Mouse (Mus musculus): ENCODE measurements at regions not wholly inside any gene's neighbourhood (a gene's known extent, or its start where the extent isn't known, plus 50 kb on each side); places are given as distances from the start of the nearest gene placed in this dataset.
A peak's percentile ranks its signal among the peaks of the same experiment; 100 is the strongest.

DNA sequence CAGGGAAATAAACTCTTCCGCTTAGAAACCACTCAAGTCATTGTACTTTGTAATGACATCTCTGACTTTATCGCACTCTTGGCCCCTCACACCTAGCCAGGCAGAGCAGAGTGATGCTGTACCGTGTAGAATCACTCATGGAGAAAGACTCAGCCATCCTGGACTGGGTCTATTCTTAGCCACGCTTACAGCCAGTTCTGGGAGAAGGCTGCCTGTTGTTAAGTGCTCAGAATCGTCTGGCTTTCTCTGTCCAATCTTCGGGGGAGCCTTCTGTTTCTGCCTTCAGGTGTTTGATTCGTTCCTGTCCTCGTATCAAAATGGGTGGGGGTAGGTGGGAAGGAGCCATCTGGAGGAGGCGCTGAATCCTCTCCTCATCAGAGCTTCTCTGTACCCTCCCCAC is 468.0 kb downstream of the Zfp536 start:
- WGBS = 81% methylated on average over 9 of the region's 9 CpGs
- H3K27me3 ChIP-seq (replicated peaks) = no peaks in the 10 kb centered on the region
- H3K4me3 ChIP-seq (replicated peaks) = no peak overlapping the region
- no peak for ATAC-seq (ENCODE audit: low FRiP score)
- H3K36me3 ChIP-seq = no peaks in the 10 kb centered on the region
- no peak overlapping the region for H3K27ac ChIP-seq (replicated peaks)
- no peak overlapping the region for H3K4me2 ChIP-seq
- H3K9me3 ChIP-seq (replicated peaks) = no peaks in the 10 kb centered on the region
- H3K9ac ChIP-seq (replicated peaks) = no peak overlapping the region
- no peaks in the 10 kb centered on the region for H3K4me1 ChIP-seq

- H3K27me3 ChIP-seq (replicated peaks) = no peaks in the 10 kb centered on the region
- H3K27ac ChIP-seq (replicated peaks) = no peak overlapping the region
- H3K9ac ChIP-seq (replicated peaks) = no peak overlapping the region
- no peaks in the 10 kb centered on the region for H3K9me3 ChIP-seq (replicated peaks)
- 83% methylated on average over 4 of the region's 4 CpGs for WGBS
- no peak for ATAC-seq (ENCODE audit: low FRiP score)
- no peaks in the 10 kb centered on the region for H3K36me3 ChIP-seq
- H3K4me2 ChIP-seq = no peak overlapping the region
- H3K4me1 ChIP-seq = peaks cover 3% of the 10 kb centered on the region; the same call in 1 of the 2 replicates
- H3K4me3 ChIP-seq (replicated peaks) = no peak overlapping the region
These were observed 466.2 kb downstream of the Zfp536 start for GRCm38 (mm10) chr7:37307191-37307590.

- H3K9ac ChIP-seq (replicated peaks) = no peak overlapping the region
- WGBS = 93% methylated on average over 7 of the region's 7 CpGs
- H3K27me3 ChIP-seq (replicated peaks) = no peaks in the 10 kb centered on the region
These were observed 448.8 kb downstream of the Zfp536 start for GRCm38 (mm10) chr7:37324653-37325052.

DNA sequence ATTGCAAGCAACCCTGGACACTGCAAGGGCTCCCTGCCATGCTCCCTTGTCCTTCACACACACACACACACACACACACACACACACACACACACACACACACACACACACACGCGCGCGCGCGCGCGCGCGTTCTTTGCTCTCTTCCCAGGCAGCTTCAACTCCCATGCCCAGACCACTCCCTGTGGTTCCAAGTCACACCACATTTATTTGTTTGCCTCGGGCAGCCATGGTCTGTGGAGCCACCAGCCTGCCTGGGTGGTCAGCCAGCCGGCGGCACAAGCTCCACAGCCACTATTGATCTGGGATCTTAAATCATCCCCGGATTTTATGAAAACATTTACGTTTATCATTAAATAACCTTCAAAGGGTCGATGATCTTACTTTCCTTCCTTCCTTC is 440.0 kb downstream of the Zfp536 start:
- H3K4me2 ChIP-seq = no peak overlapping the region
- no peak overlapping the region for H3K9ac ChIP-seq (replicated peaks)
- H3K27me3 ChIP-seq (replicated peaks) = no peaks in the 10 kb centered on the region
- H3K9me3 ChIP-seq (replicated peaks) = no peaks in the 10 kb centered on the region
- ATAC-seq (ENCODE audit: low FRiP score) = no peak
- no peaks in the 10 kb centered on the region for H3K36me3 ChIP-seq
- H3K4me1 ChIP-seq = peaks cover 35% of the 10 kb centered on the region
- WGBS = 61% methylated on average over 16 of the region's 16 CpGs
- H3K27ac ChIP-seq (replicated peaks) = no peak overlapping the region
- no peak overlapping the region for H3K4me3 ChIP-seq (replicated peaks)

More at GRCm38 (mm10) chr7:37324653-37325052, 448.8 kb downstream of the Zfp536 start:
- no peak for ATAC-seq (ENCODE audit: low FRiP score)
- no peaks in the 10 kb centered on the region for H3K36me3 ChIP-seq
- H3K9me3 ChIP-seq (replicated peaks) = no peaks in the 10 kb centered on the region
- H3K4me2 ChIP-seq = no peak overlapping the region
- H3K27ac ChIP-seq (replicated peaks) = no peak overlapping the region
- no peaks in the 10 kb centered on the region for H3K4me1 ChIP-seq
- H3K4me3 ChIP-seq (replicated peaks) = no peak overlapping the region

- Histone ChIP-seq H3K36me3 (no peaks in the 10 kb centered on the region), H3K27me3 (replicated peaks) (no peaks in the 10 kb centered on the region), H3K4me2 (no peak overlapping the region), H3K4me3 (replicated peaks) (no peak overlapping the region), H3K9ac (replicated peaks) (no peak overlapping the region), H3K4me1 (peaks cover 41% of the 10 kb centered on the region), H3K27ac (replicated peaks) (peak overlapping the region; percentile 82; the same call in 1 of the 2 replicates), H3K9me3 (replicated peaks) (no peaks in the 10 kb centered on the region)
- ATAC-seq (ENCODE audit: low FRiP score) = no peak
- 60% methylated on average over 7 of the region's 7 CpGs for whole genome bisulfite sequencing
These were observed 438.2 kb downstream of the Zfp536 start for GRCm38 (mm10) chr7:37335212-37335611.

DNA sequence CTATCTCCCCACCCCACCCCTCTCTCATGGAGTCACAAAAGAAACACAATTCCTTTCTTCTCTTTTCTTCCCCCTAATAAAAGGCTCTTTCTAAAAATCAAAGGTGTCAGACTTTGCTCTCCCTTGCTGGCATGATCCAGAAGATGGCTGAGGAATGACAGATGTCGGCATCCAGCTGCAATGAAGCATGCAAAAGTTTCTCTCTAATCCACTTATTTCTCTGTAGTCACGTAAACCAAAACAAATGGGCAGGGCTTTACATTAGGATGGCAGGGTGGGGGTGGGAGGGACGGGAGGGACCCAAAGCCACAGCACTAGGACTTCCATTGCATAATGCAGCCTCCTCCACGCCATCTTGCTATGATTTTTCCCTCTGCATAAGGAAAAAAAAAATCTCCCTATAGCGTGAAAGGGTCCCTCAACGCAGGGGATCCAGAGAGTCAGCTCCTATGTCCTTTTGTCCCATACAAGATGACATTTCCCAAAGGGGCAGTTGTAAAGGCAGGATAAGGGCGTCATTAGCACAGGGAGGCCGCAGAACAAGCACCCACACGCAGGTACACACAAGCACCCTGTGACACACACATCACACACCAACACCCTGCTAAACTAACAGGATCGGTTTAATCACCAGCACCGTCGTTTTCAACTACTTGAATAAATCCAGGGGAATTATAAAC is 437.1 kb downstream of the Zfp536 start:
- Histone ChIP-seq H3K27ac (replicated peaks) (peak overlapping the region; percentile 82), H3K9ac (replicated peaks) (peak overlapping the region; percentile 33; the same call in 1 of the 2 replicates), H3K9me3 (replicated peaks) (no peaks in the 10 kb centered on the region), H3K4me3 (replicated peaks) (peak overlapping the region; percentile 36), H3K4me2 (peak overlapping the region; percentile 68), H3K4me1 (peaks cover 46% of the 10 kb centered on the region), H3K27me3 (replicated peaks) (no peaks in the 10 kb centered on the region), H3K36me3 (no peaks in the 10 kb centered on the region)
- WGBS = 11% methylated on average over 12 of the region's 12 CpGs
- ATAC-seq (ENCODE audit: low FRiP score) = peak; percentile 35

DNA sequence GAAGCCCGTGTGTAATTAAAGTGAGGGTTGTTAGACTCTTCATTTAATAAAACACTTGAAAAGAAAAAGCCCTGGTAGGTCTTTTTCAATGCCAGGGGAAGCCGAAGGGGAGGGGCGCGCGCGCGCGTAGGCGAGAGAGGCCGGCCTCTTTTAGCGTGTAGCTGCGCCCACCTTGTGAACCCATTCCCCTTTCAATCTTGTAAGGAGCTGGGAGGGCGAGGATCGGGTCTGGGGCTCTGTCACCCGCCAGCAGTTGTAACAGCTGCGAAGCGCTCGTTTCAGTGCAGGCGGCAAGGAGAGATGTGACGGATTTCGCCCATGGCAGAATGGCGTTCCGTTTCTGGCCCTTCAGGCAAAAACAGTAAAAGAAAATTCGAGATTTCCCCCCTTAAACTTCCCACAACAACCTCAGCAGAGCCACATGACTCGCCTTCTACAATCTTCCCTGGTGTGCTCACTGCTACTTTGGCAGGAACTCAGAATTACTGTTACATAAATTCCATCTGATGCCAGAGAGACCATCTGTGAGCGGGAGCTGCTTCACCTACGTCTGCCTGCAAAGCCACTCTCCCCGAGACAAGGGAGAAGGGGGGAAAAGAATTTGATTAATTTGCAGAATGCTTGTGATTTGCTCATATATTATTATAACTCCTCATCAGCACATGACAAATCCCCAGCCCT is 436.4 kb downstream of the Zfp536 start:
- WGBS = 3% methylated on average over 28 of the region's 28 CpGs
- ATAC-seq (ENCODE audit: low FRiP score) = peak; percentile 66
- Histone ChIP-seq H3K4me1 (peaks cover 47% of the 10 kb centered on the region), H3K9ac (replicated peaks) (peak overlapping the region; percentile 33), H3K9me3 (replicated peaks) (no peaks in the 10 kb centered on the region), H3K4me2 (peak overlapping the region; percentile 68), H3K27me3 (replicated peaks) (no peaks in the 10 kb centered on the region), H3K27ac (replicated peaks) (peak overlapping the region; percentile 82), H3K4me3 (replicated peaks) (peak overlapping the region; percentile 36), H3K36me3 (no peaks in the 10 kb centered on the region)

- Histone ChIP-seq H3K36me3 (no peaks in the 10 kb centered on the region), H3K4me1 (peaks cover 53% of the 10 kb centered on the region), H3K4me3 (replicated peaks) (no peak overlapping the region), H3K27me3 (replicated peaks) (no peaks in the 10 kb centered on the region), H3K4me2 (peak overlapping the region; percentile 68), H3K9me3 (replicated peaks) (no peaks in the 10 kb centered on the region), H3K9ac (replicated peaks) (0 out of 2 replicates have a peak overlapping the region, but pooled peaks have one; percentile 21), H3K27ac (replicated peaks) (peak overlapping the region; percentile 82)
- peak; percentile 29; the same call in 1 of the 2 replicates for ATAC-seq (ENCODE audit: low FRiP score)
- WGBS = 29% methylated on average over 11 of the region's 11 CpGs
These were observed 435.8 kb downstream of the Zfp536 start for GRCm38 (mm10) chr7:37337616-37338015.

- Histone ChIP-seq H3K4me1 (peaks cover 58% of the 10 kb centered on the region), H3K9ac (replicated peaks) (no peak overlapping the region), H3K9me3 (replicated peaks) (no peaks in the 10 kb centered on the region), H3K27ac (replicated peaks) (peak overlapping the region; percentile 82), H3K4me3 (replicated peaks) (no peak overlapping the region), H3K36me3 (no peaks in the 10 kb centered on the region), H3K27me3 (replicated peaks) (no peaks in the 10 kb centered on the region), H3K4me2 (peak overlapping the region; percentile 68)
- WGBS = 5% methylated on average over 11 of the region's 11 CpGs
- ATAC-seq (ENCODE audit: low FRiP score) = 0 out of 2 replicates have a peak, but pooled peaks have one; percentile 26
These were observed 435.4 kb downstream of the Zfp536 start for GRCm38 (mm10) chr7:37338067-37338501.

DNA sequence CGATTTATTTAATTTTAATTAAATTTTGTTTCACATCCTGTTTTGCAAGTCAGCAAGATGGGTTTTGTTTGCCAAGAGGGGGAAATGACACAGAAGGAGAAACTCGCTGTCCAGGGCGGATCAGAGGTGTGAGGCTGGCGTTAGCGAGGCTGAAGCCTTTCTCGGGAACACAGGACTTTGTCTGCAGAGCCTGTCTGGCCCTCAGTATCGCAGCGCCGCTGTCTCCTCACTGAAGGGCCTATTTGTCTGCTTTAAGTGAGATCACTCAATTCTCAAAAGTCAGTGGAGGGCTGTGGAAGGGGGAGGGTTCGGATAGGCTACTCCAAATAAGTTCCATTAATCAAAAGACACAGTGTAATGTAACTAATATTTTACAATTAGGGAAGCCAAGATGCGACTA is 430.8 kb downstream of the Zfp536 start:
- peak; percentile 36; the same call in 1 of the 2 replicates for ATAC-seq (ENCODE audit: low FRiP score)
- H3K4me1 ChIP-seq = peaks cover 58% of the 10 kb centered on the region

DNA sequence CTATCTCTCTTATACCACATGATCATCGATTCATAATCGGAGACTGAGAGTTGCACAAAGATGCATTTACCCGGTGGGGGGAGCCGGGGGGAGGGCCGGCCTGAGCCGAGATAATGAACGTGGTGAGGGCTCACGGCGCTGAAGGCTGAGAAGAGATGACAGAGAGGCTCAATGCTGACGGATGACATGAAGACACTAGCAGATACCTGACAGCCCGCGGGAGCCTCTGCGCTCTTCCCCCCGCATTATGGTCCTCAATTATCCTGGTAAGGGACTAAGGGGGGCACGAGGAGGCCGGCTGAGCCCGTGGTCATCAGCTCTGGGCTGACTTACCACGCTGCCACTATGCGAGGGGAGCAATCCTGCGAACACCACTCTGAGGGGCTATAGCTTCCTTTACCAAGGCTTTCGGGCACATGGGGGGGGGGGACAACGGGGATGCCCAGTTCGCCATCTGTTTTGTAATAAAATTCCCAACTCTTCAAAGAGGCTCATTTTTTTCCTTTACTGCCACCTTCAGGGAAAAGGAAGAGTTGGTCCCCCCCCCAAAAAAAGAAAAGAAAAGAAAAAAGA is 430.3 kb downstream of the Zfp536 start:
- peak overlapping the region; percentile 39 for H3K4me3 ChIP-seq (replicated peaks)
- WGBS = 8% methylated on average over 23 of the region's 23 CpGs
- H3K36me3 ChIP-seq = no peaks in the 10 kb centered on the region
- H3K4me2 ChIP-seq = peak overlapping the region; percentile 72
- H3K27ac ChIP-seq (replicated peaks) = peak overlapping the region; percentile 74
- peak; percentile 60 for ATAC-seq (ENCODE audit: low FRiP score)
- peak overlapping the region; percentile 48 for H3K9ac ChIP-seq (replicated peaks)
- H3K27me3 ChIP-seq (replicated peaks) = no peaks in the 10 kb centered on the region
- H3K4me1 ChIP-seq = peaks cover 53% of the 10 kb centered on the region
- no peaks in the 10 kb centered on the region for H3K9me3 ChIP-seq (replicated peaks)

More for the DNA sequence above, 430.8 kb downstream of the Zfp536 start:
- peak overlapping the region; percentile 72 for H3K4me2 ChIP-seq
- H3K9ac ChIP-seq (replicated peaks) = peak overlapping the region; percentile 3; the same call in 1 of the 2 replicates
- H3K4me3 ChIP-seq (replicated peaks) = peak overlapping the region; percentile 39
- WGBS = 13% methylated on average over 11 of the region's 11 CpGs
- peak overlapping the region; percentile 74 for H3K27ac ChIP-seq (replicated peaks)
- H3K36me3 ChIP-seq = no peaks in the 10 kb centered on the region
- H3K9me3 ChIP-seq (replicated peaks) = no peaks in the 10 kb centered on the region
- H3K27me3 ChIP-seq (replicated peaks) = no peaks in the 10 kb centered on the region

Measured in neural tube, embryonic 15.5 days (tissue).